Mouse (Mus musculus): ENCODE measurements at regions not wholly inside any gene's neighbourhood (a gene's known extent, or its start where the extent isn't known, plus 50 kb on each side); places are given as distances from the start of the nearest gene placed in this dataset.

- no peak for DNase-seq
These were observed 99.8 kb downstream of the Lrrn1 start for GRCm38 (mm10) chr6:107629376-107629775.

- DNase-seq, result no peak
These were observed 116.2 kb downstream of the Lrrn1 start for GRCm38 (mm10) chr6:107645751-107646150.

GRCm38 (mm10) chr6:107653840-107654523, 124.4 kb downstream of the Lrrn1 start:
- peak; percentile 28 for DNase-seq

GRCm38 (mm10) chr6:107657805-107658204, 128.2 kb downstream of the Lrrn1 start:
- DNase-seq, result no peak

GRCm38 (mm10) chr6:107661009-107661764, 131.6 kb downstream of the Lrrn1 start:
- DNase-seq, result no peak

- no peak for DNase-seq
These were observed 169.7 kb downstream of the Lrrn1 start for GRCm38 (mm10) chr6:107699298-107699697.

GRCm38 (mm10) chr6:107708185-107708584, 178.6 kb downstream of the Lrrn1 start:
- no peak for DNase-seq

- DNase-seq, result no peak
These were observed 179.0 kb downstream of the Lrrn1 start for GRCm38 (mm10) chr6:107708608-107709007.

- no peak for DNase-seq
These were observed 180.8 kb downstream of the Lrrn1 start for GRCm38 (mm10) chr6:107710360-107710759.

- peak; percentile 76 for DNase-seq
These were observed 181.9 kb downstream of the Lrrn1 start for GRCm38 (mm10) chr6:107711181-107712087.

GRCm38 (mm10) chr6:107713051-107713450, 183.5 kb downstream of the Lrrn1 start:
- DNase-seq, result peak; percentile 11

- no peak for DNase-seq
These were observed 187.6 kb downstream of the Lrrn1 start for GRCm38 (mm10) chr6:107717194-107717593.

- DNase-seq, result no peak
These were observed 200.7 kb downstream of the Lrrn1 start for GRCm38 (mm10) chr6:107730294-107730693.

- no peak for DNase-seq
These were observed 205.2 kb downstream of the Lrrn1 start for GRCm38 (mm10) chr6:107734773-107735172.

GRCm38 (mm10) chr6:107749111-107749736, 219.7 kb downstream of the Lrrn1 start:
- DNase-seq, result no peak

GRCm38 (mm10) chr6:107749794-107750193, 220.2 kb downstream of the Lrrn1 start:
- no peak for DNase-seq

- no peak for DNase-seq
These were observed 222.6 kb downstream of the Lrrn1 start for GRCm38 (mm10) chr6:107752156-107752555.

- no peak for DNase-seq
These were observed 225.6 kb downstream of the Lrrn1 start for GRCm38 (mm10) chr6:107755158-107755557.

GRCm38 (mm10) chr6:107770834-107771470, 241.4 kb downstream of the Lrrn1 start:
- DNase-seq, result no peak

GRCm38 (mm10) chr6:107784998-107785397, 255.4 kb downstream of the Lrrn1 start:
- DNase-seq, result no peak

GRCm38 (mm10) chr6:107788224-107788893, 258.8 kb downstream of the Lrrn1 start:
- DNase-seq, result no peak

GRCm38 (mm10) chr6:107797845-107798244, 267.0 kb upstream of the Setmar start:
- DNase-seq, result no peak

Data from retina, postnatal 1 day (tissue).